Mouse (Mus musculus) thymus, adult 2 months (tissue): ENCODE measurements around the gene Pias3. TPM values are rescaled to one million over a fixed set of nuclear protein-coding genes. Genes with fewer than 3 reads are reported as not detected.

Source experiments
- DNase-seq: peaks from one replicate; pipeline ENCODE4 v3.0.0; 2021
- H3K27ac ChIP-seq: fragments of 200-500 bp; 2 replicates; pipeline ENCODE4 v1.5.1; 2012; ENCODE audit warnings: low read length, control low read depth; ENCODE audit not compliant: control insufficient read depth, insufficient read depth
- H3K27me3 ChIP-seq: fragments of 200-500 bp; 2 replicates; pipeline ENCODE4 v1.6.1; 2012; ENCODE audit warnings: mild to moderate bottlenecking, low read length, moderate library complexity, mixed read lengths; ENCODE audit not compliant: control insufficient read depth, insufficient read depth
- H3K36me3 ChIP-seq: fragments of 200-500 bp; 2 replicates; pipeline ENCODE4 v1.6.1; 2012; ENCODE audit warnings: mild to moderate bottlenecking, low read length, moderate library complexity; ENCODE audit not compliant: control insufficient read depth, insufficient read depth
- H3K4me1 ChIP-seq: fragments of 200-500 bp; replicated peaks from 2 replicates; pipeline ENCODE4 v1.6.1; 2012; ENCODE audit warnings: low read length; ENCODE audit not compliant: control insufficient read depth, insufficient read depth
- H3K4me3 ChIP-seq: fragments of 200-500 bp; 2 replicates; pipeline ENCODE4 v1.5.1; 2012; ENCODE audit warnings: mild to moderate bottlenecking, low read length, control low read depth, moderate library complexity; ENCODE audit not compliant: control insufficient read depth, insufficient read depth
- CTCF ChIP-seq: fragments of 200-500 bp; IDR thresholded peaks from 2 replicates; pipeline ENCODE4 v1.5.1; 2012; ENCODE audit warnings: mild to moderate bottlenecking, control low read depth, low read length, moderate library complexity, borderline replicate concordance; ENCODE audit not compliant: control insufficient read depth, poor library complexity, insufficient read depth; ENCODE audit errors: extremely low read depth
- POLR2A ChIP-seq: fragments of 200-500 bp; IDR thresholded peaks from 2 replicates; pipeline ENCODE4 v1.6.1; 2012; ENCODE audit warnings: mild to moderate bottlenecking, low read length, control low read depth, moderate library complexity; ENCODE audit not compliant: control insufficient read depth, poor library complexity, insufficient read depth; ENCODE audit errors: extremely low read depth
- whole genome bisulfite sequencing: fragments of 180-500 bp; shearing (Covaris S2); methylation state at CpG from one replicate; pipeline ENCODE4 v1.1.7; 2018; 5-methylcytosine and 5-hydroxymethylcytosine counted together
- polyA plus RNA-seq: library from polyadenylated mRNA; depleted of rRNA; stranded (reverse); fragments of >200 nt; gene quantifications from 2 replicates; pipeline ENCODE4 v1.2.3, GENCODE M21; 2012

Pias3 gene
- polyA plus RNA-seq, 1 experiment = 32.7 TPM

DNA sequence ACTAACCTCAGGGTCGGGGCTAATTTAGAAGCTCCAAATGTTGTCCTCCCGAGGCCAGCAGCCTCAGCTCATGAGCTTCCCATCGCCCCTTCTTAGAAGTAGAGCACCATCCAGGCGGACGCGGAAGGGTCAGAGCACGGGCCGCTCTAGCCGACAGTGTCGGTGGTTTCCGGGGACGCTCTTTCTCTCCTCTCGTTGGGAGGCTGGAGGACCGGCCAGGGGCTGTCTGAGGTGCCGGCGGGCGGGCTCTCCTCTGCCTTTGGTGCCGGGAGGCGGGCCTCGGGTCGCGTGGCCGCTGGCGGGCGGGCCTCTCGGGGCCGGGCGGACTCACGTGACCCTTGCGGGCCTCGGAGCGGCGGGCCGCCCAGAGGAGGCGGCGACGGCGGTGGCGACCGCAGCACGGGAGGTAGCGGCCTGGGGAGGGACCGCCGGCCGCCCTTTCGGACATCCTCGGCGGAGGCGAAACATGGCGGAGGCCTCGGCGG is 31.2 kb downstream of the Pias3 start, which contains the start of the genes Polr3c and Rnf115:
TSS of gene Polr3c (minus strand) at position 286 of the 485 bp plus-strand sequence.
TSS of gene Rnf115 (plus strand) at position 322 of the 485 bp plus-strand sequence.
- under 1% methylated on average over 52 of the region's 52 CpGs for WGBS
- Histone ChIP-seq H3K4me3 (peak within 1 kb of the TSS; percentile 95), H3K27ac (peak within 1 kb of the TSS; percentile 76), H3K36me3 (peaks cover under 1% of the 10 kb centered on the region), H3K4me1 (peaks cover 2% of the 10 kb centered on the region), H3K27me3 (no peaks in the 10 kb centered on the region)
- DNase-seq = peak; percentile 89
- peak; percentile 42; the same call in 1 of the 2 replicates for TF ChIP-seq CTCF
- peak; percentile 79 for TF ChIP-seq POLR2A

GRCm38 (mm10) chr3:96727828-96728633 is 31.8 kb downstream of the Pias3 start:
- Histone ChIP-seq H3K27ac (peak overlapping the region; percentile 63), H3K27me3 (no peaks in the 10 kb centered on the region), H3K4me3 (peak overlapping the region; percentile 95), H3K4me1 (peaks cover 2% of the 10 kb centered on the region), H3K36me3 (no peaks in the 10 kb centered on the region; the same call in 1 of the 2 replicates)
- under 1% methylated on average over 42 of the region's 42 CpGs for WGBS
- DNase-seq = peak; percentile 40
- no peak for TF ChIP-seq POLR2A
- no peak for TF ChIP-seq CTCF

GRCm38 (mm10) chr3:96728634-96729402 is 32.6 kb downstream of the Pias3 start:
- 50% methylated on average over 7 of the region's 7 CpGs for WGBS
- Histone ChIP-seq H3K4me3 (no peak overlapping the region; the same call in 1 of the 2 replicates), H3K27me3 (no peaks in the 10 kb centered on the region), H3K27ac (no peak overlapping the region; the same call in 1 of the 2 replicates), H3K4me1 (peaks cover 2% of the 10 kb centered on the region), H3K36me3 (no peaks in the 10 kb centered on the region)
- TF ChIP-seq POLR2A = no peak
- TF ChIP-seq CTCF = no peak
- DNase-seq = no peak

DNA sequence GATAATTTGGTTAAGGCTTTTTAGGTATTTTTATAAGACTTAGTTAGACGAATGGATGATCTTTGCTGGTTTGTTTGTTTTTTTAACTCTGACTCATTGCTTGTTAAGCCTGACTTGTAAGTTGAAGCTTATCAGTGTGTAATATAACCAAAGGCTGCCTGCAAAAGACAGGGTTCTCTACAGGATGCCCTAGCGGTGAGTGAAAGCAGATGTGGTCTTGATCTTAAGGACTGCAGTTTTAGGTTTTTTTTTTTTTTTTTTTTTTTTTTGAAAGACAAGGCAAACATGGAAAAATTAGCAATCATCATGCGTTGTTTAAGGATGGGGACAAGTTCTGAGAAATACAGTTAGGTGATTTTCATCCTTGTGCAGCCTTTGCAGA is 33.2 kb downstream of the Pias3 start:
- Histone ChIP-seq H3K4me3 (no peak overlapping the region), H3K27me3 (no peaks in the 10 kb centered on the region), H3K36me3 (no peaks in the 10 kb centered on the region), H3K4me1 (peaks cover 2% of the 10 kb centered on the region), H3K27ac (no peak overlapping the region)
- DNase-seq = no peak
- TF ChIP-seq POLR2A = no peak
- TF ChIP-seq CTCF = no peak
- WGBS = 36% methylated on average over 3 of the region's 3 CpGs

GRCm38 (mm10) chr3:96730785-96731184 is 34.6 kb downstream of the Pias3 start:
- Histone ChIP-seq H3K4me3 (no peak overlapping the region), H3K27ac (no peak overlapping the region), H3K27me3 (no peaks in the 10 kb centered on the region), H3K4me1 (peaks cover 2% of the 10 kb centered on the region), H3K36me3 (no peaks in the 10 kb centered on the region)
- no peak for DNase-seq
- no peak for TF ChIP-seq POLR2A
- no peak for TF ChIP-seq CTCF
- 88% methylated on average over 5 of the region's 5 CpGs for WGBS

- WGBS = 93% methylated on average over 1 of the region's 1 CpGs
- H3K27me3 ChIP-seq = no peaks in the 10 kb centered on the region
- no peak for DNase-seq
- no peak overlapping the region for H3K27ac ChIP-seq
- TF ChIP-seq CTCF (no peak), POLR2A (no peak)
- H3K4me3 ChIP-seq = no peak overlapping the region
- H3K36me3 ChIP-seq = no peaks in the 10 kb centered on the region
- no peaks in the 10 kb centered on the region for H3K4me1 ChIP-seq
Measured at GRCm38 (mm10) chr3:96733984-96734383, 37.8 kb downstream of the Pias3 start.
